11 mouse cellular contexts compared by ENCODE assay signal in genomic region chr13:83984651-83985331, GRCm38 (mm10).
A peak's percentile ranks its signal among the peaks of the same experiment; 100 is the strongest.
DNase-seq lines count a peak whose midpoint lies in the region; ATAC-seq and TF ChIP-seq lines count a peak whose summit lies in the region.
"Had no signal": no experiment of that assay in that cellular context is flagged by ENCODE, and none has a peak within 500 bp of the region (broad histone marks: within the 10 kb centered on the region; RNA-seq: fewer than 3 reads in every experiment).

No protein-coding gene starts in this region.

- TF ChIP-seq POLR2A in brain, embryonic 14.5 days (IDR thresholded peaks at IDR 0.05; ENCODE audit: borderline replicate concordance, extremely low read depth, insufficient read depth, insufficient read length, poor library complexity, severe bottlenecking): no peak
- no peak for TF ChIP-seq POLR2A in lung, adult 2 months (IDR thresholded peaks at IDR 0.05; ENCODE audit: borderline replicate concordance, extremely low read depth, low read depth, low read length)

- H3K4me3 ChIP-seq in forebrain, embryonic 10.5 days: no peak overlapping the region
- H3K4me3 ChIP-seq in midbrain, embryonic 15.5 days: peak overlapping the region; percentile 29
- H3K4me3 ChIP-seq in lung, adult 2 months (replicated peaks; ENCODE audit: extremely low read depth, low read depth, low read length): no peak overlapping the region

- 85% methylated on average over 10 of the region's 10 CpGs for WGBS in forebrain, embryonic 10.5 days
- WGBS in midbrain, embryonic 15.5 days: 34% methylated on average over 10 of the region's 10 CpGs
- 85% methylated on average over 10 of the region's 10 CpGs for WGBS in lung, adult 2 months

- peak overlapping the region; percentile 62; the same call in 1 of the 2 replicates for H3K27ac ChIP-seq in forebrain, embryonic 10.5 days
- H3K27ac ChIP-seq in midbrain, embryonic 15.5 days: peak overlapping the region; percentile 84

- H3K36me3 ChIP-seq in forebrain, embryonic 10.5 days (replicated peaks): no peaks in the 10 kb centered on the region
- no peaks in the 10 kb centered on the region for H3K36me3 ChIP-seq in midbrain, embryonic 15.5 days (replicated peaks)

- no peaks in the 10 kb centered on the region for H3K9me3 ChIP-seq in forebrain, embryonic 10.5 days
- no peaks in the 10 kb centered on the region for H3K9me3 ChIP-seq in midbrain, embryonic 15.5 days

- H3K4me1 ChIP-seq in forebrain, embryonic 10.5 days: peaks cover 31% of the 10 kb centered on the region
- H3K4me1 ChIP-seq in midbrain, embryonic 15.5 days: peaks cover 18% of the 10 kb centered on the region; the same call in 1 of the 2 replicates
- no peaks in the 10 kb centered on the region for H3K4me1 ChIP-seq in lung, adult 2 months (ENCODE audit: control insufficient read depth, insufficient read depth, low read length)

- H3K4me2 ChIP-seq in midbrain, embryonic 15.5 days: peak overlapping the region; percentile 41
- H3K4me2 ChIP-seq: lung, embryonic 14.5 days had no signal

- DNase-seq in brain, embryonic 14.5 days (ENCODE audit: low read depth): peak; percentile 96
- no peak for DNase-seq in forebrain, embryonic 10.5 days (ENCODE audit: extremely low spot score, low spot score)
- DNase-seq in layer of hippocampus, adult 18-20 months (ENCODE audit: low spot score in 2 of 2): peak; percentile 2 to 49
- DNase-seq in c-Kit-positive CD71-positive TER-119-positive erythroid progenitor cells, embryonic 14.5 days (ENCODE audit: low spot score): no peak
- no peak for DNase-seq in spleen, adult 12 weeks (ENCODE audit: low spot score)
- DNase-seq in lung, adult 2 months: no peak
- DNase-seq: kidney, adult 8-10 months; lung, embryonic 14.5 days; thymus, postnatal 36 days had no signal

- H3K27me3 ChIP-seq in forebrain, embryonic 10.5 days (ENCODE audit: poor library complexity, severe bottlenecking): no peaks in the 10 kb centered on the region
- no peaks in the 10 kb centered on the region for H3K27me3 ChIP-seq in midbrain, embryonic 15.5 days (replicated peaks)

- no peak overlapping the region for H3K9ac ChIP-seq in midbrain, embryonic 15.5 days
- H3K9ac ChIP-seq: lung, embryonic 14.5 days had no signal

- TF ChIP-seq CTCF in brain, embryonic 14.5 days (IDR thresholded peaks at IDR 0.05; ENCODE audit: borderline replicate concordance, extremely low read depth, insufficient read depth, insufficient read length): no peak
- no peak for TF ChIP-seq CTCF in lung, adult 2 months (IDR thresholded peaks at IDR 0.05; ENCODE audit: insufficient read depth, low read length)

- peak; percentile 89 for ATAC-seq in midbrain, embryonic 15.5 days (replicated peaks)
- no peak for ATAC-seq in inflammation-experienced regulatory T-cells, adult 6 months

Comparison
In these comparisons a context has a peak if more than half of its experiments do, and no peak if none do; other contexts are left out.
1. DNase-seq: peak in brain, embryonic 14.5 days (single experiment) and layer of hippocampus, adult 18-20 months (2 of 2); none in forebrain, embryonic 10.5 days (single experiment), c-Kit-positive CD71-positive TER-119-positive erythroid progenitor cells, embryonic 14.5 days (single experiment), spleen, adult 12 weeks (single experiment) and lung, adult 2 months (single experiment).